Mouse (Mus musculus) stomach, embryonic 14.5 days (tissue): ENCODE data around the gene Ptgir. TPM values are rescaled to one million over a fixed set of nuclear protein-coding genes. Genes with fewer than 3 reads are reported as not detected.

ENCODE experiments used
- ATAC-seq: fragments of 200-750 bp; cut with Nextera tagmentation; 2 replicates; pipeline ENCODE4 v1.8.0; 2017; ENCODE audit warnings: low read depth, moderate TSS enrichment; ENCODE audit not compliant: insufficient number of reproducible peaks, insufficient read depth, low FRiP score
- H3K27ac ChIP-seq: fragments of 300-500 bp; sonication (generic); 2 replicates; pipeline ENCODE4 v1.5.1; 2014; ENCODE audit warnings: mild to moderate bottlenecking, low read length, moderate library complexity, mixed read lengths
- H3K27me3 ChIP-seq: fragments of 300-500 bp; sonication (generic); 2 replicates; pipeline ENCODE4 v1.6.1; 2014; ENCODE audit warnings: low read length, control low read depth, mixed read lengths; ENCODE audit not compliant: control insufficient read depth, insufficient read depth
- H3K36me3 ChIP-seq: fragments of 300-500 bp; sonication (generic); 2 replicates; pipeline ENCODE4 v1.6.1; 2014; ENCODE audit warnings: mild to moderate bottlenecking, control low read depth, low read length, moderate library complexity, mixed read lengths; ENCODE audit not compliant: control insufficient read depth, insufficient read depth
- H3K4me1 ChIP-seq: fragments of 300-500 bp; sonication (generic); 2 replicates; pipeline ENCODE4 v1.6.1; 2014; ENCODE audit warnings: low read length, control low read depth, mixed read lengths; ENCODE audit not compliant: control insufficient read depth, insufficient read depth
- H3K4me2 ChIP-seq: fragments of 300-500 bp; sonication (generic); replicated peaks from 2 replicates; pipeline ENCODE4 v1.6.1; 2014; ENCODE audit warnings: low read depth, low read length, control low read depth
- H3K4me3 ChIP-seq: fragments of 300-500 bp; sonication (generic); 2 replicates; pipeline ENCODE4 v1.5.1; 2014; ENCODE audit warnings: low read depth, low read length, control low read depth
- H3K9ac ChIP-seq: fragments of 300-500 bp; sonication (generic); replicated peaks from 2 replicates; pipeline ENCODE4 v1.6.1; 2014; ENCODE audit warnings: low read depth, mild to moderate bottlenecking, control low read depth, low read length, moderate library complexity, mixed read lengths
- H3K9me3 ChIP-seq: fragments of 300-500 bp; sonication (generic); 2 replicates; pipeline ENCODE4 v1.6.1; 2016; ENCODE audit warnings: low read depth, low read length, control low read depth; ENCODE audit not compliant: control insufficient read depth
- WGBS: fragments of 180-500 bp; shearing (Covaris S2); extraction: QIAGEN DNeasy Blood & Tissue Kit; methylation state at CpG from one replicate; pipeline ENCODE4 v1.1.7; 2014; 5-methylcytosine and 5-hydroxymethylcytosine counted together
- polyA plus RNA-seq: library from polyadenylated mRNA; unstranded; fragments of >200 nt; fragmentation: Nextera tagmentation; extraction: Ambion mirVana; gene quantifications from 2 replicates; pipeline ENCODE4 v1.2.1, GENCODE M21; 2014

Gene Ptgir
- polyA plus RNA-seq, 1 experiment from 2014 or later, result 2.0 TPM

- H3K27me3 ChIP-seq, result no peaks in the 10 kb centered on the region
- WGBS, result 29% methylated on average over 10 of the region's 10 CpGs
- H3K4me2 ChIP-seq, result no peak overlapping the region
- H3K36me3 ChIP-seq, result peaks cover 46% of the 10 kb centered on the region
- ATAC-seq, result peak; percentile 59; the same call in 1 of the 2 replicates
- peaks cover 5% of the 10 kb centered on the region; the same call in 1 of the 2 replicates for H3K4me1 ChIP-seq
- no peak overlapping the region; the same call in 1 of the 2 replicates for H3K9ac ChIP-seq
- H3K9me3 ChIP-seq, result no peaks in the 10 kb centered on the region
- no peak overlapping the region for H3K27ac ChIP-seq
- no peak overlapping the region for H3K4me3 ChIP-seq
Observed at GRCm38 (mm10) chr7:16913806-16914452, 7.6 kb downstream of the Ptgir start.

GRCm38 (mm10) chr7:16914453-16915343 is 8.4 kb downstream of the Ptgir start:
- H3K4me3 ChIP-seq, result no peak overlapping the region
- H3K36me3 ChIP-seq, result peaks cover 54% of the 10 kb centered on the region
- H3K27ac ChIP-seq, result no peak overlapping the region
- WGBS, result 81% methylated on average over 18 of the region's 18 CpGs
- 0 out of 2 replicates have a peak overlapping the region, but pooled peaks have one; percentile 21 for H3K9ac ChIP-seq
- H3K4me1 ChIP-seq, result peaks cover 2% of the 10 kb centered on the region; the same call in 1 of the 2 replicates
- no peak overlapping the region for H3K4me2 ChIP-seq
- no peaks in the 10 kb centered on the region for H3K27me3 ChIP-seq
- H3K9me3 ChIP-seq, result no peaks in the 10 kb centered on the region
- no peak for ATAC-seq

- no peak for ATAC-seq
- Histone ChIP-seq H3K36me3 (peaks cover 60% of the 10 kb centered on the region), H3K9me3 (no peaks in the 10 kb centered on the region), H3K4me3 (no peak overlapping the region), H3K27me3 (no peaks in the 10 kb centered on the region), H3K27ac (no peak overlapping the region), H3K4me2 (no peak overlapping the region), H3K9ac (no peak overlapping the region), H3K4me1 (peaks cover 9% of the 10 kb centered on the region)
- 90% methylated on average over 30 of the region's 32 CpGs for WGBS
Observed at GRCm38 (mm10) chr7:16915461-16916340, 9.4 kb downstream of the Ptgir start.

GRCm38 (mm10) chr7:16916342-16917265 is 10.3 kb downstream of the Ptgir start:
- H3K4me2 ChIP-seq, result no peak overlapping the region
- H3K9ac ChIP-seq, result no peak overlapping the region
- 75% methylated on average over 30 of the region's 30 CpGs for WGBS
- no peak overlapping the region for H3K4me3 ChIP-seq
- no peaks in the 10 kb centered on the region for H3K27me3 ChIP-seq
- no peaks in the 10 kb centered on the region for H3K9me3 ChIP-seq
- no peak for ATAC-seq
- H3K27ac ChIP-seq, result no peak overlapping the region
- peaks cover 18% of the 10 kb centered on the region for H3K4me1 ChIP-seq
- H3K36me3 ChIP-seq, result peaks cover 60% of the 10 kb centered on the region

GRCm38 (mm10) chr7:16917447-16917846 is 11.2 kb downstream of the Ptgir start:
- no peak overlapping the region for H3K4me3 ChIP-seq
- no peak overlapping the region for H3K4me2 ChIP-seq
- no peaks in the 10 kb centered on the region for H3K9me3 ChIP-seq
- H3K27ac ChIP-seq, result no peak overlapping the region
- ATAC-seq, result no peak
- H3K36me3 ChIP-seq, result peaks cover 60% of the 10 kb centered on the region
- peaks cover 27% of the 10 kb centered on the region for H3K4me1 ChIP-seq
- no peak overlapping the region; the same call in 1 of the 2 replicates for H3K9ac ChIP-seq
- no peaks in the 10 kb centered on the region for H3K27me3 ChIP-seq
- 57% methylated on average over 11 of the region's 11 CpGs for WGBS

- Histone ChIP-seq H3K4me2 (no peak overlapping the region), H3K4me3 (no peak overlapping the region)
Observed at GRCm38 (mm10) chr7:16918014-16918413, 11.7 kb downstream of the Ptgir start.

GRCm38 (mm10) chr7:16918670-16919069 is 12.4 kb downstream of the Ptgir start:
- WGBS, result 60% methylated on average over 3 of the region's 3 CpGs
- Histone ChIP-seq H3K4me3 (no peak overlapping the region), H3K4me2 (no peak overlapping the region), H3K4me1 (peaks cover 31% of the 10 kb centered on the region), H3K9ac (no peak overlapping the region), H3K36me3 (peaks cover 60% of the 10 kb centered on the region), H3K27me3 (no peaks in the 10 kb centered on the region), H3K9me3 (no peaks in the 10 kb centered on the region), H3K27ac (no peak overlapping the region)
- no peak for ATAC-seq

More at GRCm38 (mm10) chr7:16918014-16918413, 11.7 kb downstream of the Ptgir start:
- no peaks in the 10 kb centered on the region for H3K9me3 ChIP-seq
- ATAC-seq, result no peak
- WGBS, result 73% methylated on average over 9 of the region's 9 CpGs
- no peak overlapping the region for H3K27ac ChIP-seq
- peaks cover 31% of the 10 kb centered on the region for H3K4me1 ChIP-seq
- H3K27me3 ChIP-seq, result no peaks in the 10 kb centered on the region
- H3K36me3 ChIP-seq, result peaks cover 60% of the 10 kb centered on the region
- H3K9ac ChIP-seq, result no peak overlapping the region
